Mouse (Mus musculus): ENCODE measurements around the gene Thbs2. TPM values are rescaled to one million over a fixed set of nuclear protein-coding genes. Genes with fewer than 3 reads are reported as not detected.

Thbs2 gene
- total RNA-seq (2022): 10 to 100 TPM; 11.8 to 17.1 (median 14.4) TPM

GRCm38 (mm10) chr17:14693994-14694374, at the start of gene Thbs2:
Gene Thbs2 (minus strand): TSS chr17:14694235.
- peak; percentile 79 for DNase-seq (ENCODE audit: low spot score)

DNA sequence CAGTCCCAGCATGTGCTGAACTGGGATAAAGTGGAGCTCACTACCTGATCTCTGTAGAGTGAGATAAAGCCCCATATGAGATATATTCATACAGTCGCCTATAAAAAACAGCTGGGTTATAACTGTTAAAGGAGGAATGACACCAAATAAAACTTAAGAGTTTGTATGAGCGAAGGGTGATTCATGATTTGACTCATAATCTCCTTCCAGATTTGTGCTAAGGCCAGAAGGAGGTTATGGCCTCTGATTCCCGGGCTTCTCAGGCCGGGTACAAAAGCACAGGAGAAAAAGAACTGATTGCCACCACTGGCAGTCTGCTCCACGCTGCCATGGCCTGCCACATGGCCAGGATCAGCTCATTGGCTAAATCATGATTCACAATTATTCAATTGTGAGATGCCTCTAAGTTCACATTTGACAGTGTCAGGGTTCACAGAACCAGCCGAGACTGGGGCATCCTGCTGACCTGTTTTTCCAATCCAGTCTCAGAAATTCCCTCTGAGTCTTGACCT, 41.5 kb upstream of the Thbs2 start:
- no peak for DNase-seq (ENCODE audit: low spot score)

- DNase-seq (ENCODE audit: low spot score): no peak
Observed at GRCm38 (mm10) chr17:14734380-14734779, 40.3 kb upstream of the Thbs2 start.

- no peak for DNase-seq (ENCODE audit: low spot score)
Observed at GRCm38 (mm10) chr17:14733941-14734340, 39.9 kb upstream of the Thbs2 start.

GRCm38 (mm10) chr17:14733027-14733426, 39.0 kb upstream of the Thbs2 start:
- DNase-seq (ENCODE audit: low spot score): no peak

GRCm38 (mm10) chr17:14730629-14731028, 36.6 kb upstream of the Thbs2 start:
- no peak for DNase-seq (ENCODE audit: low spot score)

- no peak for DNase-seq (ENCODE audit: low spot score)
Observed at GRCm38 (mm10) chr17:14727481-14727880, 33.4 kb upstream of the Thbs2 start.

GRCm38 (mm10) chr17:14724786-14725185, 30.8 kb upstream of the Thbs2 start:
- DNase-seq (ENCODE audit: low spot score): no peak

DNA sequence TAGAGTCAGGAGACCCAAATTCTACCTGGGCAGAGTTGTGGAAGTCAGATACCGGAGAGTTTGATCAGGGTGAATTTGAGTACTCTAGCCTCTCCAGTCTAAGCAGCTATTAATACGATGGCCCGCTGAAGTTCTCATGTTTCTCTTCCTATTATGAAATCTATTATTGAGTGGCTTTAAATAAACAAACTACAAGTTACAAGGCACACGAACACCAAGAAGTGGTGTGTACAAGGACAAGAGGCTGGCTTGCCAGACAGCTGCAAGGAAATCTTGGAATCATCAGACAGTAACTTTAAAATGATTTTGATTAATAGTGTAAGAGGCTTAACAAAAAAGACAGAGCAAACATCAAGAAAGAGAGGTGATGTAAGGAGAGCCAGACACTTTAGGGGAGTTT, 27.3 kb upstream of the Thbs2 start:
- DNase-seq (ENCODE audit: low spot score): no peak

DNA sequence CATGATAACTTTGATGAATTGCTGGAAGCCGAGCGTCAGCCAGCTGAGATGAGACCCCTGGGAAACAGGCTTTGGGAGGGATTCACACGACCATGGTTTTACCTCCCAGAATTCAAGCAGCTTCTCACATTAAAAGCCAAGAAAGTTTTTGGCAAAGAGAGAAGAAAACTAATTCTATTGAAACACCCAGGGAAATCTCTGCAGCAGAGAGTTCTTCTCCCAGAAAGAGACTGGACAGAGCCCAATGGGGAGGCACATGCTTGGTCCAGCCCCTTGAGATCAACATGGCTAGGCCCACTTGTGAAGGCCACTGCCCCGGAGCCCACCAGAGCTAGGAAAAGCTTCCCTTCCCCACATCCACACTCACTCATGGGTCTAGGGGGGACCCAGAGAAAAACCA, 26.9 kb upstream of the Thbs2 start:
- no peak for DNase-seq (ENCODE audit: low spot score)

- peak; percentile 85 for DNase-seq (ENCODE audit: low spot score)
Observed at GRCm38 (mm10) chr17:14720227-14720626, 26.2 kb upstream of the Thbs2 start.

GRCm38 (mm10) chr17:14718801-14719200, 24.8 kb upstream of the Thbs2 start:
- no peak for DNase-seq (ENCODE audit: low spot score)

DNA sequence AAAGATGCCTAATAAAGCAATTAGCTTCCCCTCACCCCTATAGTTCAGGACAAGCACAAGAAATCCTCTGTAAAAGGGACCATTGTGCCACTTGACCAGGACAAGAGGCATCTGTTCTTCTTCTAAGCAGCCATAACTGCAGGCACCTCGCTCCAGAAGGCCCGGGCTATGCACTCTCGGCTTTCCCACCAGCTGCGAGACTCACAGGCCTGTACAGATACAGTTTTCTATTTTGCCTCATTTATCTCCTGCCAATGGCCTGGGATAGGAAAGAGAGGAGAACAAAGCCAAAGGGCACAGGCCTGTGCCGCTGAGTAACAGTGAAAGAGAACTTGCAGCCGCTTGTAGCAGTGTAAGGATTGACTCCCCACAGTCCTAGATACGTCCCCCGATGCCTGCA, 20.7 kb upstream of the Thbs2 start:
- no peak for DNase-seq (ENCODE audit: low spot score)

- no peak for DNase-seq (ENCODE audit: low spot score)
Observed at GRCm38 (mm10) chr17:14714374-14714773, 20.3 kb upstream of the Thbs2 start.

DNA sequence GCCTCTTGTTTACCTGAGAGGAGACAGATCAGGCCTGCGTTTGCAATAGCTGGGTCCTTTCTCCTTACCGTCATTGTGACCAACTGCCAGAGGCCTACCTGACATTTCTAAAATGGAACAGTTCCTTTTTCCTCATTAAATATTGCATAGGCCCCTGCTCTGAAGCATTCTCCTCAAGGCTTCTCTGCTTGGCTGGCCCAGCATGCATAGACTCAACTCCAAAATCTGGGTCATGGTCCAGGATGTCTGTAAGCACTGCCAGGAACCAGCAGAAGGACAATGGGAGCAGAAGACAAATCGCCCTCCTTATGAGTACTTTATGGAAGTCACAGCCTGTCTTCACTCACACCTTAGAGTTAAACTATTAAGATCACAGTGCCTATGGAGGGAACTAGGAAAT, 17.7 kb upstream of the Thbs2 start:
- no peak for DNase-seq (ENCODE audit: low spot score)

DNA sequence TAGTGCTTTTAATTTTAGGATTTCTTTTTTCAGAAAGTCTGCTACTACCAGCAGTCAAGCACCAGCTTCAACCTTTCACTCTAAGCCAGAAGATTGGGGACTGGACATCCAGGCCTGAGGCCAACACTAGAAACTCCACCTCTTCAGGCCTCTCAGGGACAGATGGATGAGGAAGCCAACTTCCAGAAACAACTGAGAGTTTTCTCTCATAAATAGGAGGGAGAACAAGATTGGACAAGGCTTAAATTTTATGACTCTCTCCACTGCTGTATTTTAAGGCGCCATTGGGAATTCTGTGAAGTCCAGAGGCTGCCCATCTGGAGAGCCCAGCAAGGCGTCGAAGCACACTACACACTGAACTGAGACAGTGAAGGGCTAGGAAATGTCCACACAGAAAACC, 17.0 kb upstream of the Thbs2 start:
- peak; percentile 54 for DNase-seq (ENCODE audit: low spot score)

DNA sequence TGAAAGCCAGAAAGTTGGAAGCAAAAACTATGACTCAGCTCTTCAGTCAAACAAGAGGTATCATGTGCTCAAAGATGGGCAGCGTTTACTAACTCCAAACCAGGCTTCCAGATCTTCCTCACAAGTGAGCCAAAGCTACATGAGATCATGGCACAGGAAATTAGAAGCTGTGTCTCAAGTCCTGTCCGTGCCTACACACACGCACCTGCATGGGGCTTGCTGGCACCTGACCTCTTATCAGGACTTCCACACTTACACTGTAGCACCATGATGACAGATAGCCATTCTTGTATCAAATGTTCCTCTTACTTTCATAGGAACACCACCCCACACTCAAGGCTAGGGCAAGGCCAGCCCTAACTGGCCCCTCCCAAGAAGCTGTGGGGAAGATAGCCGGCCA, 12.0 kb upstream of the Thbs2 start:
- DNase-seq (ENCODE audit: low spot score): no peak

DNA sequence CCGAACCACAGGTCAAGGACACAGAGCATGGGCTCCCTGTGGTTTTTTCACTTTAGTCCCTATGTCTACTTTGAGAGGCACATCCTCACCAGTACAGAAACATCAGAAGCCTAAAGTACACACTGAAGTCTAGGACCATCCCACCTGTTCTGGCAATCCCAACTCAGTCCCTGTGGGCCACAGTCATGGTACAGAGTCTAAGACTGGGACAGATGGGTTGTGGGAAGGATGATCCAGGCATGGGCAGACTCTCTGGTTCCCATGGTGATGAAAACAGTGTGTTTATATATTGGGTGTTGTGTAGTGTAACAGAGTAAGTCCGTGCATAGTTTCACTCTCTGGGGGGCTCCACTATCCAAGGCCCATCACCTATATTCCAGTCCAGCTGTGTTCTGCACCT, 11.4 kb upstream of the Thbs2 start:
- DNase-seq (ENCODE audit: low spot score): no peak

- no peak for DNase-seq (ENCODE audit: low spot score)
Observed at GRCm38 (mm10) chr17:14703771-14704170, 9.7 kb upstream of the Thbs2 start.

GRCm38 (mm10) chr17:14703268-14703667, 9.2 kb upstream of the Thbs2 start:
- DNase-seq (ENCODE audit: low spot score): no peak

DNA sequence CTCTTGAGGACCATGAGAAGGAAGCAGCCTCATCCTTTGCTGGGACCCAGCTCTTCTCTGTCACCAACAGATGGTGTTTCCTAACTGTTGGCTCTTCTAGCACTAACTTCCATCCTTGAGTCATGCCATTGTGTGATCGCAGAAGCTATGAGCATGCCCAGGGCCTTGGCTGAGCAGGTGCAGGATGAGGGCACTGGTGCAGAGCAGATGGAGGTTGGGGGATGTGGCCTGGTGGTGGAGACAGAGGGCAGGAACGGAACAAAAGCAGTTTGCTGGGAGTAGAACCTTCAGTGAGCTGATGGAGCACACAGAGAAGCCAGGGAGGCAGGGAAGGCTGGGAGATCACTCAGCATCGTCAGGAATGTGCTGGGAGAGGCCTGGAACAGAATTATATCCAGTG, 8.7 kb upstream of the Thbs2 start:
- DNase-seq (ENCODE audit: low spot score): no peak

DNA sequence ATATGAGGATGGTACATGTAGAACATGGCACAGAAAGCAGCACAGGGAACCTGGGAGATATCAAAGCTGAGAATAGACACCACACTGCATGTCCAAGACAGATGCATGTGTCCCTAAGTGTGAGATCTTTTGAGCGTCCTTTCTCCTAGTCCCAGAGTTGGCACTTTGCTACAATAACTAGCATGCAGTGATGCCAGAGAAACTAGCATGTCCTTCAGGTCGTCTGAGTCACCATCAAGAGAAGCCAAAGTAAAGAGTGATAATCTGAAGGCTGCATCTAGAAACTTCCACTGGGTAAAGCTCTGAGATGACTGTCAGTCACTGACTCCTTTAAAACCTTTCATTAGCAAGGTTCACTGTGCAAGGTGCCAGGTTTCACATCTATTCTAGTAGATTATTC, 7.9 kb upstream of the Thbs2 start:
- DNase-seq (ENCODE audit: low spot score): no peak

- no peak for DNase-seq (ENCODE audit: low spot score)
Observed at GRCm38 (mm10) chr17:14700204-14700603, 6.2 kb upstream of the Thbs2 start.

DNA sequence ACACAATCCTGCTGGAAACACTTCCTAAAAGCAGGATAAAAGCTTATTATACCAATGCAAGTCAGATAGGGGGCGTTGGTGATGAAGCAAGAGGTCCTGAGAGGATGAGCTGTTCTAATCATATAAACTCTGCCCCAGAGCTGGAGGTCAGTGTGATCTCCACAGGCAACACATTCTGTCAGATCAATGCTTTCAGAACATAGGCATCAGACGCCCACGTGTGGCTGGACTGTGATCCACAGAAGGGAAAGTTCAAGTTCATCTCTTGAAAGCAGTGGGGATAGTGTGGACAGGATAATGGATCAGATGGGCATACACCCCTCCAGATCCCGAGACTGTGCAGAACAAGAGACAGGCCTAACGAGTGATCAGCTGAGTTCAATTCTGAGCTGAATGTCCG, 4.2 kb upstream of the Thbs2 start:
- DNase-seq (ENCODE audit: low spot score): no peak

- DNase-seq (ENCODE audit: low spot score): no peak
Observed at GRCm38 (mm10) chr17:14697096-14697495, 3.1 kb upstream of the Thbs2 start.
